Mouse (Mus musculus): ENCODE data around the gene Foxp1.
A peak's percentile ranks its signal among the peaks of the same experiment; 100 is the strongest.

Gene Foxp1

GRCm38 (mm10) chr6:99483556-99483955 is 39.0 kb downstream of the Foxp1 start:
- no peaks in the 10 kb centered on the region for H3K27me3 ChIP-seq (ENCODE audit: control insufficient read depth, insufficient read depth, low read length, poor library complexity, severe bottlenecking)
- no peaks in the 10 kb centered on the region for H3K36me3 ChIP-seq (ENCODE audit: control insufficient read depth, insufficient read depth, low read length, poor library complexity, severe bottlenecking)
- no peak for DNase-seq (ENCODE audit: low read depth, low spot score)

- DNase-seq (ENCODE audit: low read depth, low spot score), result no peak
- Histone ChIP-seq H3K36me3 (ENCODE audit: control insufficient read depth, insufficient read depth, low read length, poor library complexity, severe bottlenecking) (no peaks in the 10 kb centered on the region), H3K27me3 (ENCODE audit: control insufficient read depth, insufficient read depth, low read length, poor library complexity, severe bottlenecking) (no peaks in the 10 kb centered on the region)
Measured at GRCm38 (mm10) chr6:99481568-99481967, 41.0 kb downstream of the Foxp1 start.

- no peaks in the 10 kb centered on the region for H3K36me3 ChIP-seq (ENCODE audit: control insufficient read depth, insufficient read depth, low read length, poor library complexity, severe bottlenecking)
- H3K27me3 ChIP-seq (ENCODE audit: control insufficient read depth, insufficient read depth, low read length, poor library complexity, severe bottlenecking), result no peaks in the 10 kb centered on the region
- no peak for DNase-seq (ENCODE audit: low read depth, low spot score)
Measured at GRCm38 (mm10) chr6:99478873-99479650, 43.5 kb downstream of the Foxp1 start.

GRCm38 (mm10) chr6:99475040-99475439 is 47.5 kb downstream of the Foxp1 start:
- DNase-seq (ENCODE audit: low read depth, low spot score), result no peak
- no peaks in the 10 kb centered on the region for H3K27me3 ChIP-seq (ENCODE audit: control insufficient read depth, insufficient read depth, low read length, poor library complexity, severe bottlenecking)
- no peaks in the 10 kb centered on the region for H3K36me3 ChIP-seq (ENCODE audit: control insufficient read depth, insufficient read depth, low read length, poor library complexity, severe bottlenecking)

GRCm38 (mm10) chr6:99470906-99471305 is 51.6 kb downstream of the Foxp1 start:
- Histone ChIP-seq H3K27me3 (ENCODE audit: control insufficient read depth, insufficient read depth, low read length, poor library complexity, severe bottlenecking) (no peaks in the 10 kb centered on the region), H3K36me3 (ENCODE audit: control insufficient read depth, insufficient read depth, low read length, poor library complexity, severe bottlenecking) (no peaks in the 10 kb centered on the region)
- DNase-seq (ENCODE audit: low read depth, low spot score), result no peak

GRCm38 (mm10) chr6:99469134-99469834 is 53.2 kb downstream of the Foxp1 start:
- no peak for DNase-seq (ENCODE audit: low read depth, low spot score)
- Histone ChIP-seq H3K36me3 (ENCODE audit: control insufficient read depth, insufficient read depth, low read length, poor library complexity, severe bottlenecking) (no peaks in the 10 kb centered on the region), H3K27me3 (ENCODE audit: control insufficient read depth, insufficient read depth, low read length, poor library complexity, severe bottlenecking) (no peaks in the 10 kb centered on the region)

GRCm38 (mm10) chr6:99467831-99468230 is 54.7 kb downstream of the Foxp1 start:
- Histone ChIP-seq H3K27me3 (ENCODE audit: control insufficient read depth, insufficient read depth, low read length, poor library complexity, severe bottlenecking) (no peaks in the 10 kb centered on the region), H3K36me3 (ENCODE audit: control insufficient read depth, insufficient read depth, low read length, poor library complexity, severe bottlenecking) (no peaks in the 10 kb centered on the region)
- DNase-seq (ENCODE audit: low read depth, low spot score), result no peak

GRCm38 (mm10) chr6:99467109-99467508 is 55.4 kb downstream of the Foxp1 start:
- Histone ChIP-seq H3K27me3 (ENCODE audit: control insufficient read depth, insufficient read depth, low read length, poor library complexity, severe bottlenecking) (no peaks in the 10 kb centered on the region), H3K36me3 (ENCODE audit: control insufficient read depth, insufficient read depth, low read length, poor library complexity, severe bottlenecking) (no peaks in the 10 kb centered on the region)
- no peak for DNase-seq (ENCODE audit: low read depth, low spot score)

GRCm38 (mm10) chr6:99466354-99466753 is 56.2 kb downstream of the Foxp1 start:
- H3K36me3 ChIP-seq (ENCODE audit: control insufficient read depth, insufficient read depth, low read length, poor library complexity, severe bottlenecking), result no peaks in the 10 kb centered on the region
- H3K27me3 ChIP-seq (ENCODE audit: control insufficient read depth, insufficient read depth, low read length, poor library complexity, severe bottlenecking), result no peaks in the 10 kb centered on the region
- no peak for DNase-seq (ENCODE audit: low read depth, low spot score)

GRCm38 (mm10) chr6:99464449-99464848 is 58.1 kb downstream of the Foxp1 start:
- Histone ChIP-seq H3K36me3 (ENCODE audit: control insufficient read depth, insufficient read depth, low read length, poor library complexity, severe bottlenecking) (no peaks in the 10 kb centered on the region), H3K27me3 (ENCODE audit: control insufficient read depth, insufficient read depth, low read length, poor library complexity, severe bottlenecking) (no peaks in the 10 kb centered on the region)
- no peak for DNase-seq (ENCODE audit: low read depth, low spot score)

GRCm38 (mm10) chr6:99463906-99464305 is 58.6 kb downstream of the Foxp1 start:
- no peak for DNase-seq (ENCODE audit: low read depth, low spot score)
- no peaks in the 10 kb centered on the region for H3K36me3 ChIP-seq (ENCODE audit: control insufficient read depth, insufficient read depth, low read length, poor library complexity, severe bottlenecking)

GRCm38 (mm10) chr6:99458775-99459174 is 63.7 kb downstream of the Foxp1 start:
- Histone ChIP-seq H3K27me3 (ENCODE audit: control insufficient read depth, insufficient read depth, low read length, poor library complexity, severe bottlenecking) (no peaks in the 10 kb centered on the region), H3K36me3 (ENCODE audit: control insufficient read depth, insufficient read depth, low read length, poor library complexity, severe bottlenecking) (no peaks in the 10 kb centered on the region)
- DNase-seq (ENCODE audit: low read depth, low spot score), result no peak

More at GRCm38 (mm10) chr6:99463906-99464305, 58.6 kb downstream of the Foxp1 start:
- no peaks in the 10 kb centered on the region for H3K27me3 ChIP-seq (ENCODE audit: control insufficient read depth, insufficient read depth, low read length, poor library complexity, severe bottlenecking)

GRCm38 (mm10) chr6:99453763-99454520 is 68.6 kb downstream of the Foxp1 start:
- no peak for DNase-seq (ENCODE audit: low read depth, low spot score)
- Histone ChIP-seq H3K36me3 (ENCODE audit: control insufficient read depth, insufficient read depth, low read length, poor library complexity, severe bottlenecking) (no peaks in the 10 kb centered on the region), H3K27me3 (ENCODE audit: control insufficient read depth, insufficient read depth, low read length, poor library complexity, severe bottlenecking) (no peaks in the 10 kb centered on the region)

GRCm38 (mm10) chr6:99452638-99453185 is 69.8 kb downstream of the Foxp1 start:
- DNase-seq (ENCODE audit: low read depth, low spot score), result peak; percentile 79
- no peaks in the 10 kb centered on the region for H3K27me3 ChIP-seq (ENCODE audit: control insufficient read depth, insufficient read depth, low read length, poor library complexity, severe bottlenecking)
- H3K36me3 ChIP-seq (ENCODE audit: control insufficient read depth, insufficient read depth, low read length, poor library complexity, severe bottlenecking), result no peaks in the 10 kb centered on the region

- H3K36me3 ChIP-seq (ENCODE audit: control insufficient read depth, insufficient read depth, low read length, poor library complexity, severe bottlenecking), result no peaks in the 10 kb centered on the region
- no peak for DNase-seq (ENCODE audit: low read depth, low spot score)
- no peaks in the 10 kb centered on the region for H3K27me3 ChIP-seq (ENCODE audit: control insufficient read depth, insufficient read depth, low read length, poor library complexity, severe bottlenecking)
Measured at GRCm38 (mm10) chr6:99451479-99451878, 71.0 kb downstream of the Foxp1 start.

Data from splenic B cell, adult 2 months (primary cell).